Mouse (Mus musculus) forebrain, embryonic 15.5 days (tissue): ENCODE data around the gene Rps3. TPM values are rescaled to one million over a fixed set of nuclear protein-coding genes. Genes with fewer than 3 reads are reported as not detected.

Experiments used
- ATAC-seq: fragments of 200-750 bp; cut with Nextera tagmentation; replicated peaks from 2 replicates; pipeline ENCODE4 v1.8.0; 2017; ENCODE audit warnings: mild to moderate bottlenecking, moderate TSS enrichment, moderate library complexity
- H3K27ac ChIP-seq: fragments of 300-500 bp; sonication (generic); replicated peaks from 2 replicates; pipeline ENCODE4 v1.5.1; 2015; ENCODE audit warnings: mild to moderate bottlenecking, inconsistent platforms
- H3K27me3 ChIP-seq: fragments of 300-500 bp; sonication (generic); 2 replicates; pipeline ENCODE4 v1.6.1; 2015; ENCODE audit warnings: inconsistent platforms
- H3K36me3 ChIP-seq: fragments of 300-500 bp; sonication (generic); 2 replicates; pipeline ENCODE4 v1.6.1; 2015; ENCODE audit warnings: mild to moderate bottlenecking, inconsistent platforms
- H3K4me1 ChIP-seq: fragments of 300-500 bp; sonication (generic); 2 replicates; pipeline ENCODE4 v1.6.1; 2015; ENCODE audit warnings: inconsistent platforms
- H3K4me2 ChIP-seq: fragments of 300-500 bp; sonication (generic); replicated peaks from 2 replicates; pipeline ENCODE4 v1.6.1; 2015; ENCODE audit warnings: mild to moderate bottlenecking, inconsistent platforms
- H3K4me3 ChIP-seq: fragments of 300-500 bp; sonication (generic); 2 replicates; pipeline ENCODE4 v1.5.1; 2015; ENCODE audit warnings: mild to moderate bottlenecking, inconsistent platforms
- H3K9ac ChIP-seq: fragments of 300-500 bp; sonication (generic); replicated peaks from 2 replicates; pipeline ENCODE4 v1.6.1; 2015; ENCODE audit warnings: mild to moderate bottlenecking, inconsistent platforms
- H3K9me3 ChIP-seq: fragments of 300-500 bp; sonication (generic); 2 replicates; pipeline ENCODE4 v1.6.1; 2016; ENCODE audit warnings: inconsistent platforms
- WGBS: fragments of 180-500 bp; shearing (Covaris S2); methylation state at CpG from one replicate; pipeline ENCODE4 v1.1.7; 2015; ENCODE audit warnings: mixed read lengths; 5-methylcytosine and 5-hydroxymethylcytosine counted together
- polyA plus RNA-seq: library from polyadenylated mRNA; unstranded; fragments of >200 nt; fragmentation: Nextera tagmentation; extraction: Ambion mirVana; gene quantifications from 2 replicates; pipeline ENCODE4 v1.2.1, GENCODE M21; 2015

Gene Rps3
- polyA plus RNA-seq, 1 experiment from 2014 or later = 561 TPM

DNA sequence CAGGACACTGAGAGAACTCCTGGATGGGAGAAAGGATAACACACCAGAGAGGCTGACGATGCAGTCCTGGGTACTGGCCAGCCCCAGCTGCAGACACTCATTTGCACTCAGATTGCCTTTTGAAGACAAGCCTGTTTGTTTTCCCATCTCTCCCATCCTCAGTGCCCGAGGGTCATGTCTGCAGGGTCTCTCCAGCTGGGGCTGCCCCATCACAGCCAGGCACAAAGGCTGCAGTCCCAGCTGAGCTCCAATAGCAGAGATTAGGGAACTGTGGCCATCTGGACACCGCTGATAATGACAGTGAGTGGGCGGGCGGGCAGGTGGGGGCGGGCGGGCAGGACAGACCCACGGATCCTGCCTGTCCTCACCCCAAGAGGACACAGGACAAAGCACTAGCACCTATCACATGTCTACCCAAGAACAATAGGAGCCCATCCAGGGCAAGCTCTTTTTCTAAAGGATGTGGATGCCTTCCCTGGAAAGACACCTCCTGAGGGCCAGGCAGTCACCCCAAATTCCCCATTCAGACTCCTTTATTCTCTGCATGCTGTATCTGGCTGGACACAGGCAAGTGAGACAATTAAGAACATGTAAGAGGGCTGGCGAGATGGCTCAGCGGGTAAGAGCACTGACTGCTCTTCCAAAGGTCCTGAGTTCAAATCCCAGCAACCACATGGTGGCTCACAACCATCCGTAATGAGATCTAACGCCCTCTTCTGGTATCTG is 8.5 kb downstream of the Rps3 start:
- H3K4me2 ChIP-seq = no peak overlapping the region
- H3K27ac ChIP-seq = peak overlapping the region; percentile 53
- H3K9ac ChIP-seq = no peak overlapping the region
- H3K36me3 ChIP-seq = peaks cover 56% of the 10 kb centered on the region
- H3K4me1 ChIP-seq = peaks cover 16% of the 10 kb centered on the region; the same call in 1 of the 2 replicates
- WGBS = 66% methylated on average over 12 of the region's 12 CpGs
- H3K4me3 ChIP-seq = no peak overlapping the region
- no peaks in the 10 kb centered on the region for H3K9me3 ChIP-seq
- no peaks in the 10 kb centered on the region for H3K27me3 ChIP-seq
- peak; percentile 18; the same call in 1 of the 2 replicates for ATAC-seq

DNA sequence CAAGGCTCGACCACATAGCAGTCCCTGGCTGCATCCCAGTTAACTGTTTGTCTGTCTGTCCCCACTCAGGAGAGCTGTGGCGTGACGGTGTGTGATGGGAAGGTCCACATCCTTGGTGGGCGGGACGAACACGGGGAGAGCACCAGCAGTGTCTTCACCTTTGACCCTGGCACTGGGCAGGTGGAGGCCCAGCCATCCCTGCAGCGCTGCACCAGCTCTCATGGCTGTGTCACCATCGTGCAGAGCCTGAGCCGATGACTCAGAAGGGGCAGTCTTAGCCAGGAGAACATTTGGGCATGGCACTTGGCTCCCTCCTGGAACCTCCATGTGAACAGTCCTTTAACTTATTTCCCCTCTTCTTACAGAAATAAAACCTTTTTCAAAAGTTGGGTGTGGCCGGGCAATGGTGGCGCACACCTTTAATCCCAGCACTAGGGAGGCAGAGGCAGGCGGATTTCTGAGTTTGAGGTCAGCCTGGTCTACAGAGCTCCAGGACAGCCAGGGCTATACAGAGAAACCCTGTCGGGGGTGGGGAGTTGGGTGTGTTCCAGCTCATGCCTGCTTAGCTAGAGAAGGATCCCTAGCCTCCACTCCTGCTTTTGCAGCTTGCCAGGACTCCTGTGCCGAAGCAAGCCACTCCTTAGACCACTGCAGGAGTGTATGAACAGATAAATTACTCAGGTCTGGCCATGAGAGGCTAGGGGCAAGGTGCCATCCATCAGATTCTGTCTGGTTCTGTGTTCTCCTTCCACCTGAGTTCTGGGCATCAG is 9.7 kb downstream of the Rps3 start:
- H3K4me3 ChIP-seq = no peak overlapping the region
- H3K9ac ChIP-seq = no peak overlapping the region
- H3K9me3 ChIP-seq = no peaks in the 10 kb centered on the region
- no peaks in the 10 kb centered on the region for H3K27me3 ChIP-seq
- WGBS = 85% methylated on average over 14 of the region's 14 CpGs
- no peak overlapping the region for H3K27ac ChIP-seq
- ATAC-seq = no peak
- H3K4me1 ChIP-seq = peaks cover 9% of the 10 kb centered on the region; the same call in 1 of the 2 replicates
- no peak overlapping the region for H3K4me2 ChIP-seq
- peaks cover 44% of the 10 kb centered on the region for H3K36me3 ChIP-seq

DNA sequence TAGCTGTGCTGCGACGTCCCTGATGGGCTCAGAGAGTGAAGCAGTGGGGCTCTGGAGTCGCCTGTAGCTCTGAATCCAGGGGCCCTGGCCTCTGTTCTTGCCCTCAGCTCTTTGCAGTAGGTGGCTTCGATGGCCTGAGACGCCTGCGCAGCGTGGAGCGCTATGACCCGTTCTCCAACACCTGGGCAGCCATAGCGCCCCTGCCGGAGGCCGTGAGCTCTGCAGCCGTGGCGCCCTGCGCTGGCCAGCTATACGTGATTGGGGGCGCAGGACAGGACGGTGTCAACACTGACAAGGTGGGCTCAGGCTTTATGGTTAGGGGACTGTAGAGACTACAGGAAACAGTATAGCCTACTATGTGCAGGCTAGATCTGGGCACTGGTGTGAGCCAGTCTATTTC is 12.0 kb downstream of the Rps3 start:
- Histone ChIP-seq H3K4me1 (peaks cover 21% of the 10 kb centered on the region), H3K9ac (no peak overlapping the region), H3K9me3 (no peaks in the 10 kb centered on the region), H3K36me3 (peaks cover 23% of the 10 kb centered on the region), H3K27me3 (no peaks in the 10 kb centered on the region), H3K27ac (no peak overlapping the region), H3K4me2 (no peak overlapping the region), H3K4me3 (no peak overlapping the region)
- ATAC-seq = no peak
- 68% methylated on average over 18 of the region's 18 CpGs for WGBS

DNA sequence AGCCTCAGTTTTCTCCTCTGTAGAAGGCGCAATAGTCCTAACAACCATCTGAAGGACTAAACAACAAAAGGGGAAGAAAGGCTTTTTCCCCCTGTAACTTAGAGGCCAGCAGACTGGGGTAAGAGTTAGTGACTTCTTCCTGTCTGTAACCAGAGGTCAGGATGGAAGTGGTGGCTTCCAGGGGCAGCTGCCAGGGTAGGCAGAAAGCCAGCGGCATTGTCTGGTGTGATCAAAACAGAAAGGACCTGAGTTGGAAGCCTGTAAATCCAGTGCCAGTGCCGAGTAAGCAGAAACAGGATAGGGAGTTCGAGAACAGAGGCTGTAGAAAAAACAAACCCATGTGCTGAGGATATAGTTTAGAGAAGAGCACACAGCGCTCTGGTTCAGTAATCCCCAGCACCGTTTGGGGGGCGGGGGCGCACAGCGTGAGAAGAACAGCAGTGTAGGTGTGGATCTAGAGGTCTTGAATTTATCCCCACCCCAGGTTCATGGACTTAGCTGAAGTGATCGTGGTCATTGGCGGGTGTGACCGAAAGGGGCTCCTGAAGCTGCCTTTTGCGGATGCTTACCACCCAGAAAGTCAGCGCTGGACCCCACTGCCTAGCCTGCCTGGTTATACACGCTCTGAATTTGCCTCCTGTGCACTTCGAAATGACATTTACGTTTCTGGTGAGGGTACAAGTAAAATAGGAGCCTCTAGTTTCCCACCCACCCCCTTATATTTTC is 13.7 kb downstream of the Rps3 start:
- Histone ChIP-seq H3K27ac (0 out of 2 replicates have a peak overlapping the region, but pooled peaks have one; percentile 94), H3K4me1 (peaks cover 34% of the 10 kb centered on the region), H3K9me3 (no peaks in the 10 kb centered on the region), H3K4me2 (no peak overlapping the region), H3K9ac (no peak overlapping the region), H3K36me3 (peaks cover 18% of the 10 kb centered on the region), H3K4me3 (no peak overlapping the region), H3K27me3 (no peaks in the 10 kb centered on the region)
- WGBS = 83% methylated on average over 17 of the region's 17 CpGs
- ATAC-seq = no peak

DNA sequence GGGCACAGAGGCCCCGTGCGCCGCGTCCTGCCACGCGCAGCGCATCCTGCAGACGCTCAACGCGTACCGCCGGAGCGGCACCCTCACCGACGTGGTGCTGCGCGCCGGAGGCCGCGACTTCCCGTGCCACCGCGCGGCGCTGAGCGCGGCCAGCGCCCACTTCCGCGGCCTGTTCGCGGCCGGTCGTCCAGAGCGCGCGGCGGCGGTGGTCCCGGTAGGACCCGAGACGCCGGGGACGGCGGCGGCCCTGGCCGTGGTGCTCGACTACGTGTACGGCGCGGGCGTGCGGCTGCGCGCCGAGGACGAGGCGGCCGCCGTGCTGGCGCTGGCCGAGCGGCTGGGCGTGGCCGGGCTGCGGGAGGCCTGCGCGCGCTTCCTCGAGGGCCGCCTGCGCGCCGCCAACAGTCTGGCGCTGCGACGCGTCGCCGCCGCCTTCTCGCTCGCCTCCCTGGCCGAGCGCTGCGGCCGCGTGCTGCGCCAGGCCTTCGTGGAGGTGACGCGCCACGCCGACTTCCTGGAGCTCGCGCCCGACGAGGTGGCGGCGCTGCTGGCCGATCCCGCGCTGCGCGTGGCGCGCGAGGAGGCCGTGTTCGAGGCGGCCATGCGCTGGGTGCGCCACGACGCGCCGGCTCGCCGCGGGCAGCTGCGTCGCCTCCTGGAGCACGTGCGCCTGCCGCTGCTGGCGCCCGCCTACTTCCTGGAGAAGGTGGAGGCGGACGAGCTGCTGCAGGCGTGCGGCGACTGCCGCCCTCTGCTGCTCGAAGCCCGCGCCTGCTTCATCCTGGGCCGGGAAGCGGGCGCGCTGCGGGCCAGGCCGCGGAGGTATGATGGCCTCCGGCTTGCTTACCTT is 15.0 kb downstream of the Rps3 start:
- no peaks in the 10 kb centered on the region for H3K27me3 ChIP-seq
- H3K36me3 ChIP-seq = peaks cover 14% of the 10 kb centered on the region
- H3K9ac ChIP-seq = peak overlapping the region; percentile 57
- H3K4me2 ChIP-seq = peak overlapping the region; percentile 74
- ATAC-seq = peak; percentile 81
- H3K4me3 ChIP-seq = peak overlapping the region; percentile 53
- 2% methylated on average over 114 of the region's 145 CpGs for WGBS
- peaks cover 32% of the 10 kb centered on the region for H3K4me1 ChIP-seq
- H3K27ac ChIP-seq = peak overlapping the region; percentile 94
- no peaks in the 10 kb centered on the region for H3K9me3 ChIP-seq

DNA sequence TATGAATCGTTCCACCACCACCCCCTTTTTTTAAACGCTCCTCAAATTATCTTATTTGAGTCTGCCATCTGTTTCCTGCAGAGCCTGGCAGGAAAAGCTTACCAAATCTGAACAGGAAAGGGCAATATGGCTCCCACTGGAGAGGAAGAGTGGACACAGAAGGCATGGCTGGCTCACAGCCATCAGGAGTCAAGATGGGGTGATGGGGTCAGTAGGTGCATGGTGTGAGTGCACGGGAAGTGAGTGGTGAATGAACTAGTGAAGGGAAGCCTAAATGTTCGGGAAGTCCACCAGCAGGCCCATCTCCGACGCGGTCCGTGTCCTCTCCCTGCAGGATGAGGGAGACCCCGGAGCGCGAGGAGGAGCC is 15.6 kb downstream of the Rps3 start:
- Histone ChIP-seq H3K4me1 (peaks cover 32% of the 10 kb centered on the region), H3K4me2 (peak overlapping the region; percentile 74), H3K9ac (peak overlapping the region; percentile 57), H3K4me3 (peak overlapping the region; percentile 53), H3K36me3 (peaks cover 9% of the 10 kb centered on the region), H3K27ac (peak overlapping the region; percentile 94), H3K9me3 (no peaks in the 10 kb centered on the region), H3K27me3 (no peaks in the 10 kb centered on the region)
- WGBS = 22% methylated on average over 8 of the region's 11 CpGs
- ATAC-seq = no peak

DNA sequence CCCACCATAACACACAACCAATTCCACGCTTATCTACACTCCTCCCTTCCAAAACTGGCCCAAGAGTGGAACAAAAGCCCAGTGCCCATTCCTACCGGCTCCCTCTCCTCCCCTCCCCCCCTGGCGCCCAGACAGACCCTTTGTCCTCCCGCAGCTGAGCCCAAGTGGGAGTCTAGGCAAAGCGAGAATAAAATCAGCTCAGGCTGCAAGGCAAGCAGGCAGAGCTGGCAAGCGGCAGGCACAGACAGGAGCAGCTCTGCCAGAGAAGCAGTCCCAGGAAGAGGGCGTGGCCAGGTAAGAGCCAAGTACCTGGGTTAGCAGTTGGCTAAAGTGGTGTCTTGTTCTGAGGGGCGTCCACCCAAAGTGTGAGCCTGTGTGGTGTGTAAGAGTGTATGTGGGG is 17.7 kb downstream of the Rps3 start, which contains the start of gene Klhl35:
Gene Klhl35, plus strand, starts transcription at position 194 of the 400 bp plus-strand sequence.
- 16% methylated on average over 8 of the region's 8 CpGs for WGBS
- H3K4me3 ChIP-seq = peak within 1 kb of the TSS; percentile 16

DNA sequence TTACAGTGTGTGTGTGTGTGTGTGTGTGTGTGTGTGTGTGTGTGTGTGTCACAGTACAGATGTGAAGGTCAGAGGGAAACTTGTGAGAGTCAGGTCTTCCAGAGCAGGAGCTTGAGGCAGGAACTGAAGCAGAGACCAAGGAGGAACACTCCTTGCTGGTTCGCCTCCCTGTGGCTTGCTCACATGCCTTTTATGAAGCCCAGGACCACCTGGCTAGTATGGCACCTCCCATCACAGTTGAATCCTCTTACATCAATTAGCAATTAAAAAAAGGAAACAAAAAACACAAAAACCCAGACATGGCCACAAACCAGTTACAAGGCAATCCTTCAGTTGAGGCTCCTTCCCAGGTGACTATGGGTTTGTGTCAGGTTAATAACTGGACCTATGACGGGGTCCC is 20.4 kb downstream of the Rps3 start:
- no peak overlapping the region for H3K9ac ChIP-seq
- no peaks in the 10 kb centered on the region for H3K27me3 ChIP-seq
- H3K9me3 ChIP-seq = no peaks in the 10 kb centered on the region
- no peak overlapping the region for H3K27ac ChIP-seq
- WGBS = 78% methylated on average over 2 of the region's 2 CpGs
- peaks cover 31% of the 10 kb centered on the region for H3K4me1 ChIP-seq
- H3K4me3 ChIP-seq = no peak overlapping the region
- no peak for ATAC-seq
- peaks cover 19% of the 10 kb centered on the region for H3K36me3 ChIP-seq
- no peak overlapping the region for H3K4me2 ChIP-seq

More for the DNA sequence above, 17.7 kb downstream of the Rps3 start, which contains the start of gene Klhl35:
- H3K27me3 ChIP-seq = no peaks in the 10 kb centered on the region
- peak within 1 kb of the TSS; percentile 36 for H3K9ac ChIP-seq
- peak; percentile 12 for ATAC-seq
- no peaks in the 10 kb centered on the region for H3K9me3 ChIP-seq
- peak within 1 kb of the TSS; percentile 36 for H3K4me2 ChIP-seq
- peaks cover 6% of the 10 kb centered on the region for H3K36me3 ChIP-seq
- peaks cover 32% of the 10 kb centered on the region for H3K4me1 ChIP-seq
- H3K27ac ChIP-seq = peak within 1 kb of the TSS; percentile 88

DNA sequence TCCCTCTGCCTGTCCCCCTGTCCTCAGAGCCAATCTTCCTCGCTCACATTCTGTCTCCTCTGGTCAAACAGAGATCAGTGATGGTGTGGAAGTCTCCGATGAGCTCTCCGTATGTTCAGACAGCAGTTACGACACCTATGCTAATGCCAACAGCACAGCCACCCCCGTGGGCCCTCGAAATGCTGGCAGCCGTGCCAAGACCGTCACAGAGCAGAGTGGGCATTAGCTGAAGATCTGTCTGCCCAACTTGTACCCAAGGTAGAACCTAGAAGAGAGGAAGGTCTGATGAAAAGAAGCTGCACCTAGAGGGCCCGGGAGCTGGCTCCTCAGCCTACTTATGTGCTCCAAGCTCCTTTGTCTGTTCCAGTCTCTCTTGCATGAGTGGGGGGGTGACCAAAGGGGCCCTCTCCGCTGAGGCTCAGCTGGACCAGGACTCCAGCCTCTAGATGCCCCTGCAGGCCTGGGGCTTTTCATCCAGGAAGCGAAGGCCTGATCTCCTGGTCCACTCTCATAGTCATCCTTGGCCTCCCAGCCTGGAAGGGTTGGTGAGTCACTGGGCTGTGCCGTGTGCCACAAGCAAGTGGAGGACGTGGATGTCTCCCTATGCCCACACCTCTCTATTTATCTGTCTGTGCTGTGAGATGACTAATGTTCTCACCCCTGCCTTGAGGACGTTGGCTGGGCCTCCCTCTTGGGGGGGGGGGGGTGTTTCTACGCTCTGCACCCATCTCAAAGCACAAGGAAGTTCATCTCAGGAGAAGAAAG is 23.5 kb downstream of the Rps3 start:
- Histone ChIP-seq H3K36me3 (peaks cover 23% of the 10 kb centered on the region), H3K4me1 (peaks cover 2% of the 10 kb centered on the region), H3K27ac (no peak overlapping the region), H3K9me3 (no peaks in the 10 kb centered on the region), H3K4me3 (no peak overlapping the region), H3K4me2 (no peak overlapping the region), H3K27me3 (no peaks in the 10 kb centered on the region), H3K9ac (no peak overlapping the region)
- no peak for ATAC-seq
- WGBS = 89% methylated on average over 15 of the region's 15 CpGs

DNA sequence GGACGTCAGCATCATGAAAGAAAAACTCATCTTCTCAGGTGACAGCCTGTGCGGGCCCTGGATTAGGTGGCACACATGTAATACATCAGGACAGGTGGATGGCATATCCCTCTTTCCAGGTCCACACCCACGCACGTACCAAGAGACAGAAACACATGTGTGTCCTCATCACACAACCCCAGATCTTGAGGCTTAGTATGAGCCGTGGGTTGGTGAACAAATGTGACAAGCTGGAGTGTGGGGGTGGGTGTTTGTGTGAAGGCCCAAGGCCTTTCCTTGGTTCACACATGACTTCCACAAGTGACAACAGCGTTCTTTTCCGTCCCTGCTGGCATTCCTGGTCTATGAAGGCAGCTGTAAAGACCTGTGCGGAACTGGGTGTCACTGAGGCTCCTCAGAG is 24.7 kb downstream of the Rps3 start:
- H3K9me3 ChIP-seq = no peaks in the 10 kb centered on the region
- peaks cover 23% of the 10 kb centered on the region for H3K36me3 ChIP-seq
- H3K4me3 ChIP-seq = no peak overlapping the region
- no peak overlapping the region for H3K9ac ChIP-seq
- ATAC-seq = no peak
- no peaks in the 10 kb centered on the region for H3K27me3 ChIP-seq
- WGBS = 95% methylated on average over 8 of the region's 8 CpGs
- H3K4me2 ChIP-seq = no peak overlapping the region
- no peaks in the 10 kb centered on the region for H3K4me1 ChIP-seq
- no peak overlapping the region for H3K27ac ChIP-seq

DNA sequence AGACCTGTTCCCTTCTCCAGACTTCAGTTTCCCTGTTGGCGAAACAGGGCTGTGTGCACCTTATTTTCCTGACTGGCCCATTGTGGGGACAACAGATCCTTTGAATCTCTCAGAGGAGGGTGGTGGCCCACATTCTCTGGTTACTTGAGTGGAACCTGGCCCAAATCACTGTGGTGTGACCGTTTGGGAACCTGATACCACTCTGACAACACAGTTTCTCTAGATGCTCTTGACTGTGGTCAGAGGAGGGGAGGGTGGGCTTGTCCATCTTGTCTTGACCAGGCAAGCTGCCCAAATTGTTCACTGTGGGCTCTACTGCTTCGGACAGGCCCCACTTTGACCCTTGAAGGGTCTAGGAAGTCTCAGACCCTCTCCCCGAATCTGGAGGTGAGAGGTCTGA is 29.5 kb downstream of the Rps3 start:
- Histone ChIP-seq H3K4me3 (no peak overlapping the region), H3K9ac (no peak overlapping the region), H3K27me3 (no peaks in the 10 kb centered on the region), H3K9me3 (no peaks in the 10 kb centered on the region), H3K36me3 (peaks cover 4% of the 10 kb centered on the region; the same call in 1 of the 2 replicates), H3K27ac (no peak overlapping the region), H3K4me1 (peaks cover 12% of the 10 kb centered on the region), H3K4me2 (no peak overlapping the region)
- no peak for ATAC-seq
- 78% methylated on average over 4 of the region's 4 CpGs for WGBS
